22 mouse cellular contexts compared by ENCODE assay signal in the genomic region with DNA sequence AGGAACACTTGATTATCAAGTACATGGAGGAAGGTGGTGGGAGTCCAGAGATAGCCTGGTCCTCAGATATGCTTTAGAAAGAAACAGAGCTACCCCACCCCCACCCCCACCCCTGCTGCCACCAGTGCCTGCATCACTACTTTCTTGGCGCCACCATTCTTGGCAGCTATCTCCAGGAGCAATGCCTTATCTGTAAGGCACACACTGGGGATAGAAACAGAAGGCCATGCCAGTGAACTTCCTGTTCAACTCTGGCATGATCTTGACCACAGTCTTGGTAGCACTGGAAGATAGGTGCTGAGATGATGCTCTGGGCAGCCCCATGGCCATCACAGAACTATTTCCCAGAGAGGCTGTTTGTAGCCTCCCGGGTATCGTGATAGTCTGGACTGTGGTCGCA. TPM values are rescaled to one million over a fixed set of nuclear protein-coding genes. Genes with fewer than 3 reads are reported as not detected.
DNase-seq lines count a peak whose midpoint lies in the region; ATAC-seq and TF ChIP-seq lines count a peak whose summit lies in the region.
"Had no signal": no experiment of that assay in that cellular context is flagged by ENCODE, and none has a peak within 500 bp of the region (broad histone marks: within the 10 kb centered on the region; RNA-seq: fewer than 3 reads in every experiment).

No protein-coding gene starts in this region.

- H3K9me3 ChIP-seq in liver, embryonic 13.5 days (replicated peaks), result no peaks in the 10 kb centered on the region
- no peaks in the 10 kb centered on the region for H3K9me3 ChIP-seq in liver, embryonic 11.5 days (ENCODE audit: control insufficient read depth, low read length)
- H3K9me3 ChIP-seq: embryonic facial prominence, embryonic 13.5 days; forebrain, embryonic 10.5 days; heart, embryonic 15.5 days; hindbrain, embryonic 10.5 days had no signal

- H3K4me1 ChIP-seq in liver, embryonic 13.5 days (replicated peaks), result 0 out of 2 replicates have a peak, but pooled peaks cover 3% of the 10 kb centered on the region
- H3K4me1 ChIP-seq in liver, embryonic 11.5 days (replicated peaks; ENCODE audit: control insufficient read depth, insufficient read depth, low read length), result no peaks in the 10 kb centered on the region

- H3K4me2 ChIP-seq in liver, embryonic 13.5 days, result no peak overlapping the region
- no peak overlapping the region for H3K4me2 ChIP-seq in liver, embryonic 11.5 days
- H3K4me2 ChIP-seq: embryonic facial prominence, embryonic 13.5 days; heart, embryonic 11.5 days; heart, embryonic 15.5 days; hindbrain, embryonic 14.5 days had no signal

- intact Hi-C loops in left cerebral cortex, adult 2 months (cut with DNase I), result no loop called here

- H3K27me3 ChIP-seq in liver, embryonic 13.5 days, result no peaks in the 10 kb centered on the region
- no peaks in the 10 kb centered on the region for H3K27me3 ChIP-seq in liver, embryonic 11.5 days (replicated peaks; ENCODE audit: control insufficient read depth, insufficient read depth, low read length)
- H3K27me3 ChIP-seq: CH12.LX; embryonic facial prominence, embryonic 13.5 days; heart, embryonic 15.5 days had no signal

- no peak for DNase-seq in liver, embryonic 13.5 days
- DNase-seq in liver, embryonic 11.5 days (ENCODE audit: low spot score), result no peak
- no peak for DNase-seq in left cerebral cortex, adult 2 months (ENCODE audit: extremely low spot score in 1 of 2, low spot score in 2 of 2)
- no peak for DNase-seq in gastrocnemius, adult 18-20 months (ENCODE audit: low spot score)
- DNase-seq in ovary, adult 18-20 months (ENCODE audit: low spot score), result no peak
- DNase-seq: adrenal gland, postnatal 10 days; cerebellum, adult 11 months; cerebellum, adult 9-10 months; cerebellum, postnatal 25 days; gastrocnemius, postnatal 10 days; heart, adult 2 months; heart, postnatal 14 days had no signal

- TF ChIP-seq CTCF in left cerebral cortex, adult 2 months (IDR thresholded peaks at IDR 0.05), result no peak

- no peak overlapping the region for H3K27ac ChIP-seq in liver, embryonic 13.5 days
- no peak overlapping the region for H3K27ac ChIP-seq in liver, embryonic 11.5 days (ENCODE audit: low read depth, low read length)
- no peak overlapping the region for H3K27ac ChIP-seq in left cerebral cortex, adult 2 months
- H3K27ac ChIP-seq: embryonic facial prominence, embryonic 13.5 days; forebrain, embryonic 10.5 days; heart, adult 2 months; heart, embryonic 15.5 days; hindbrain, embryonic 10.5 days; hindbrain, embryonic 14.5 days had no signal

- peak; percentile 31; the same call in 1 of the 2 replicates for ATAC-seq in liver, embryonic 13.5 days (ENCODE audit: low read depth)
- no peak; the same call in 1 of the 2 replicates for ATAC-seq in liver, embryonic 11.5 days (replicated peaks; ENCODE audit: low FRiP score)
- peak; percentile 79 for ATAC-seq in common myeloid progenitor, adult 5-6 weeks (replicated peaks; ENCODE audit: low read depth, poor library complexity, severe bottlenecking)
- peak; percentile 51 to 65; a peak in 3 of 4 replicates for ATAC-seq in hematopoietic stem cell, adult 5-6 weeks (replicated peaks in 1 of 2; ENCODE audit: insufficient read depth in 1 of 2, low FRiP score in 2 of 2, low TSS enrichment in 1 of 2, low read depth in 1 of 2, poor library complexity in 2 of 2, severe bottlenecking in 2 of 2)
- ATAC-seq: forebrain, embryonic 14.5 days had no signal

- H3K36me3 ChIP-seq in liver, embryonic 13.5 days, result no peaks in the 10 kb centered on the region
- no peaks in the 10 kb centered on the region for H3K36me3 ChIP-seq in liver, embryonic 11.5 days (ENCODE audit: control insufficient read depth, insufficient read depth, low read length)
- H3K36me3 ChIP-seq: embryonic facial prominence, embryonic 13.5 days; forebrain, embryonic 10.5 days; heart, embryonic 15.5 days; hindbrain, embryonic 10.5 days had no signal

- no peak overlapping the region for H3K9ac ChIP-seq in liver, embryonic 13.5 days
- H3K9ac ChIP-seq in liver, embryonic 11.5 days (ENCODE audit: low read depth, low read length), result no peak overlapping the region
- H3K9ac ChIP-seq: embryonic facial prominence, embryonic 13.5 days; heart, embryonic 15.5 days; hindbrain, embryonic 14.5 days had no signal

- no peak overlapping the region for H3K4me3 ChIP-seq in liver, embryonic 13.5 days (replicated peaks)
- H3K4me3 ChIP-seq in liver, embryonic 11.5 days (ENCODE audit: low read depth, low read length), result no peak overlapping the region
- no peak overlapping the region for H3K4me3 ChIP-seq in left cerebral cortex, adult 2 months
- H3K4me3 ChIP-seq: embryonic facial prominence, embryonic 13.5 days; forebrain, embryonic 10.5 days; heart, adult 2 months; heart, embryonic 15.5 days; hindbrain, embryonic 10.5 days had no signal

- 52% methylated on average over 4 of the region's 4 CpGs for WGBS in liver, embryonic 13.5 days (ENCODE audit: insufficient replicate concordance)
- WGBS in liver, embryonic 11.5 days, result 71% methylated on average over 4 of the region's 4 CpGs

RNA-seq across cellular contexts. Expression of a gene that starts 55.3 kb away (rescaled TPM):
- 0.50 and 0.51 TPM in 2 replicates for polyA plus RNA-seq in liver, embryonic 13.5 days (2015; fragmentation: Nextera tagmentation; extraction: Ambion mirVana)
- polyA plus RNA-seq in liver, embryonic 11.5 days (2014; fragmentation: Nextera tagmentation; extraction: Ambion mirVana), result 1.4 and 1.9 TPM in 2 replicates
- not detected in 2 replicates for total RNA-seq in common myeloid progenitor, adult 5-6 weeks (2017)
- total RNA-seq in hematopoietic stem cell, adult 5-6 weeks (2017), result not detected in 2 replicates
- total RNA-seq in left cerebral cortex, adult 2 months (2021), result 100 to 1,000 TPM; 108 to 141 TPM
- total RNA-seq in gastrocnemius, adult 18-20 months (2021), result under 1 TPM; 0.30 to 0.47 TPM
- total RNA-seq: CH12.LX had no signal

Comparison
In these comparisons a context has a peak if more than half of its experiments do, and no peak if none do; other contexts are left out.
1. RNA of a gene that starts 55.3 kb away (total RNA-seq): 108 to 141 TPM in left cerebral cortex, adult 2 months; 0.30 to 0.47 TPM in gastrocnemius, adult 18-20 months, not detected in common myeloid progenitor, adult 5-6 weeks and not detected in hematopoietic stem cell, adult 5-6 weeks; every median in the first group is over 10 times any median in the second.